Mouse (Mus musculus) bone marrow, adult 2 months (tissue): Measurements from ENCODE around the gene Hamp.

Experiments
- CTCF ChIP-seq: fragments of 200-500 bp; IDR thresholded peaks from 2 replicates; pipeline ENCODE4 v1.5.1; 2011; ENCODE audit warnings: low read length, control low read depth; ENCODE audit not compliant: control insufficient read depth, insufficient read depth
- POLR2A ChIP-seq: fragments of 200-500 bp; IDR thresholded peaks from 2 replicates; pipeline ENCODE4 v1.6.1; 2011; ENCODE audit warnings: low read depth, mild to moderate bottlenecking, control low read depth, low read length, borderline replicate concordance; ENCODE audit not compliant: control insufficient read depth

DNA sequence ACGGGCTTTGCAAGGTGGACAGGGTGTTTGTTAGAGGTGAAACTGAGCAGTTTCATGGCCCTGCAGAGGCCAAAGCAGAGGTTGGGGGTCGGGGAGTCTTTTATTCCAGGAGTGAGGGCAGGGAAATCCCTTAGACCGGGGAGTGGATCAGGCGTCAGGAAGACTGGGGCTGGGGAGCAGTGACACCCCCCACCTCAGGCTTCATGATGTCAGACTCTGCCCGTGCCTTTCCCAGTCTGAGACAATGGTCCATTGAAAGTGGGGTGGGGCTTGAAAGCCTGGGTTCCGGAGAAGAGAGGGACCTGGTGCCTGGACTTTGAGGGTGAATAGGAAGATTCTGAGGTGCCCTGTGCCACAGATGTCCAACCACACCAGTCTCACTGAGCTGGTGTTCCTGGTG lies 27.1 kb downstream of the Hamp start:
- TF ChIP-seq POLR2A (no peak), CTCF (no peak)
